Mouse (Mus musculus): ENCODE data around the gene Gm6902. TPM values are rescaled to one million over a fixed set of nuclear protein-coding genes. Genes with fewer than 3 reads are reported as not detected.
"Not testable (repeated sequence)": the region's sequence is repeated elsewhere in the genome, so short reads cannot be mapped to it uniquely, and the experiment has no call there.

Gm6902 gene
- polyA plus RNA-seq (2012), result not detected in 2 replicates

GRCm38 (mm10) chr7:23278800-23279199 lies at the start of gene Gm6902:
Gene Gm6902 (minus strand): TSS chr7:23278900.
- TF ChIP-seq GATA1 (IDR thresholded peaks at IDR 0.05; ENCODE audit: low read length), result not testable (repeated sequence)

- not testable (repeated sequence) for TF ChIP-seq GATA1 (IDR thresholded peaks at IDR 0.05; ENCODE audit: low read length)
These were observed 22.2 kb upstream of the Gm6902 start, which contains the start of gene Nlrp4e for GRCm38 (mm10) chr7:23300892-23301291. Gene Nlrp4e (plus strand): TSS chr7:23301192.

GRCm38 (mm10) chr7:23251582-23251981 lies 27.1 kb downstream of the Gm6902 start, which contains the start of gene Vmn1r166:
Gene Vmn1r166 (minus strand): TSS chr7:23251682.
- not testable (repeated sequence) for TF ChIP-seq GATA1 (IDR thresholded peaks at IDR 0.05; ENCODE audit: low read length)

Other genes starting within 250 kb of the Gm6902 start
- gene Vmn1r163, start 223.4 kb downstream of the Gm6902 start, polyA plus RNA-seq (2012), result not detected in 2 replicates
- gene Gm8720, start 211.4 kb downstream of the Gm6902 start, polyA plus RNA-seq (2012), result not detected in 2 replicates
- not detected in 2 replicates for gene Gm10662, start 134.4 kb downstream of the Gm6902 start, polyA plus RNA-seq (2012)
- gene Vmn1r165, start 61.6 kb downstream of the Gm6902 start, polyA plus RNA-seq (2012), result not detected in 2 replicates
- not detected in 2 replicates for gene Vmn1r166, start 27.2 kb downstream of the Gm6902 start, polyA plus RNA-seq (2012)
- not detected in 2 replicates for gene Nlrp4e, start 22.3 kb upstream of the Gm6902 start, polyA plus RNA-seq (2012)
- gene Nlrp5, start 107.0 kb upstream of the Gm6902 start, polyA plus RNA-seq (2012), result not detected in 2 replicates
- not detected in 2 replicates for gene Vmn1r167, start 228.3 kb upstream of the Gm6902 start, polyA plus RNA-seq (2012)

Data from G1E-ER4 (cell line).